Mouse (Mus musculus): Measurements from ENCODE around the gene Scd4.
"Not testable (repeated sequence)": the region's sequence is repeated elsewhere in the genome, so short reads cannot be mapped to it uniquely, and the experiment has no call there.

Gene Scd4

GRCm38 (mm10) chr19:44316752-44317315 lies 16.1 kb upstream of the Scd4 start:
- DNase-seq (ENCODE audit: low read depth, low spot score), result no peak

GRCm38 (mm10) chr19:44317391-44317790 lies 15.5 kb upstream of the Scd4 start:
- DNase-seq (ENCODE audit: low read depth, low spot score), result no peak

GRCm38 (mm10) chr19:44318545-44318944 lies 14.3 kb upstream of the Scd4 start:
- DNase-seq (ENCODE audit: low read depth, low spot score), result no peak

- no peak for DNase-seq (ENCODE audit: low read depth, low spot score)
Observed at GRCm38 (mm10) chr19:44320316-44320715, 12.6 kb upstream of the Scd4 start.

GRCm38 (mm10) chr19:44321201-44321600 lies 11.7 kb upstream of the Scd4 start:
- DNase-seq (ENCODE audit: low read depth, low spot score), result no peak

GRCm38 (mm10) chr19:44321631-44322030 lies 11.3 kb upstream of the Scd4 start:
- no peak for DNase-seq (ENCODE audit: low read depth, low spot score)

- DNase-seq (ENCODE audit: low read depth, low spot score), result no peak
Observed at GRCm38 (mm10) chr19:44329566-44329965, 3.3 kb upstream of the Scd4 start.

- DNase-seq (ENCODE audit: low read depth, low spot score), result not testable (repeated sequence)
Observed at GRCm38 (mm10) chr19:44331128-44331527, 1.8 kb upstream of the Scd4 start.

GRCm38 (mm10) chr19:44331911-44332310 lies 981 bp upstream of the Scd4 start:
- DNase-seq (ENCODE audit: low read depth, low spot score), result no peak

GRCm38 (mm10) chr19:44332326-44332725 lies 566 bp upstream of the Scd4 start:
- DNase-seq (ENCODE audit: low read depth, low spot score), result no peak

- no peak for DNase-seq (ENCODE audit: low read depth, low spot score)
Observed at GRCm38 (mm10) chr19:44333991-44334390, 1.1 kb downstream of the Scd4 start.

- no peak for DNase-seq (ENCODE audit: low read depth, low spot score)
Observed at GRCm38 (mm10) chr19:44335876-44336662, 3.2 kb downstream of the Scd4 start.

GRCm38 (mm10) chr19:44349689-44350088 lies 16.8 kb downstream of the Scd4 start:
- no peak for DNase-seq (ENCODE audit: low read depth, low spot score)

- no peak for DNase-seq (ENCODE audit: low read depth, low spot score)
Observed at GRCm38 (mm10) chr19:44351756-44352155, 18.9 kb downstream of the Scd4 start.

- no peak for DNase-seq (ENCODE audit: low read depth, low spot score)
Observed at GRCm38 (mm10) chr19:44358700-44359099, 25.8 kb downstream of the Scd4 start.

GRCm38 (mm10) chr19:44363529-44363928 lies 30.6 kb downstream of the Scd4 start:
- peak; percentile 61 for DNase-seq (ENCODE audit: low read depth, low spot score)

GRCm38 (mm10) chr19:44364029-44364428 lies 31.1 kb downstream of the Scd4 start:
- DNase-seq (ENCODE audit: low read depth, low spot score), result no peak

- no peak for DNase-seq (ENCODE audit: low read depth, low spot score)
Observed at GRCm38 (mm10) chr19:44365733-44366132, 32.8 kb downstream of the Scd4 start.

- not testable (repeated sequence) for DNase-seq (ENCODE audit: low read depth, low spot score)
Observed at GRCm38 (mm10) chr19:44367076-44367475, 34.2 kb downstream of the Scd4 start.

GRCm38 (mm10) chr19:44369371-44369770 lies 36.5 kb downstream of the Scd4 start:
- no peak for DNase-seq (ENCODE audit: low read depth, low spot score)

GRCm38 (mm10) chr19:44370231-44370630 lies 37.3 kb downstream of the Scd4 start:
- no peak for DNase-seq (ENCODE audit: low read depth, low spot score)

- peak; percentile 64 for DNase-seq (ENCODE audit: low read depth, low spot score)
Observed at GRCm38 (mm10) chr19:44372969-44373368, 40.1 kb downstream of the Scd4 start.

GRCm38 (mm10) chr19:44376511-44376951 lies 43.6 kb downstream of the Scd4 start:
- no peak for DNase-seq (ENCODE audit: low read depth, low spot score)
